In the genomic region with DNA sequence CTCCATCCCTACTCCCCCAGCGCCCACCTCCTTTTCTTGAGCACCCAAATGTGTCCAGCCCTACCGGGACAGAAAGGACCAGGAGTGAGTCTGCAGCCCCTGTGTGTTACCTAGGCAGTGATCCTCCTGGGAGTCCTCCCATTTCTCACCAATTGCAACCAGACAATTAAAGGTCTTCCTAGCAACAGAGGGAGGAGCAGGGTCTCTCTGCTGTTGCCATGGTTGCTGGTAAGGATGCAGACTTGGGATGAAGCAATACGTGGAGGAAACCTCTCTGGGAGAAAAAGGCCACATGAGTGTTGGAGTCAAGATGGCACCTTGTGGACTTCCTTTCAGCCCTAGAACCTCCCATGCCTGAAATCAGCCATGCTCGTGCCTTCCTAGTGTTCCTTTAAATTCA, we compare ENCODE assay signal across 18 mouse cellular contexts. TPM values are rescaled to one million over a fixed set of nuclear protein-coding genes. Genes with fewer than 3 reads are reported as not detected.
A peak's percentile ranks its signal among the peaks of the same experiment; 100 is the strongest.
DNase-seq lines count a peak whose midpoint lies in the region; ATAC-seq lines count a peak whose summit lies in the region.
"Had no signal": no experiment of that assay in that cellular context is flagged by ENCODE, and none has a peak within 500 bp of the region (broad histone marks: within the 10 kb centered on the region; RNA-seq: fewer than 3 reads in every experiment).

No protein-coding gene starts in this region.

- H3K27me3 ChIP-seq in hindbrain, embryonic 10.5 days (ENCODE audit: insufficient read depth, poor library complexity, severe bottlenecking), result peaks cover 19% of the 10 kb centered on the region; the same call in 1 of the 2 replicates
- no peaks in the 10 kb centered on the region for H3K27me3 ChIP-seq in midbrain, embryonic 11.5 days (ENCODE audit: control insufficient read depth, insufficient read depth, low read length)
- H3K27me3 ChIP-seq in neural tube, embryonic 15.5 days (replicated peaks), result peaks cover 4% of the 10 kb centered on the region; the same call in 1 of the 2 replicates

- DNase-seq in retina, embryonic 14.5 days (ENCODE audit: low spot score), result peak; percentile 21
- DNase-seq in retina, postnatal 1 day, result no peak
- DNase-seq in hindbrain, embryonic 10.5 days (ENCODE audit: low spot score), result peak; percentile 35
- peak; percentile 90 for DNase-seq in midbrain, embryonic 11.5 days (ENCODE audit: low spot score, missing footprints)
- DNase-seq in adipocyte (ENCODE audit: low spot score), result no peak
- DNase-seq in left cerebral cortex, adult 8-10 months (ENCODE audit: low spot score in 2 of 2), result no peak
- DNase-seq in adrenal gland, postnatal 25 days, result no peak
- DNase-seq: cerebellum, adult 2 months; gastrocnemius, adult 2 months; kidney, adult 2 months; liver, postnatal 0 days; lung, postnatal 4 days had no signal

- peak overlapping the region; percentile 72 for H3K27ac ChIP-seq in hindbrain, embryonic 10.5 days
- H3K27ac ChIP-seq in midbrain, embryonic 11.5 days (ENCODE audit: low read depth, low read length), result no peak overlapping the region
- no peak overlapping the region for H3K27ac ChIP-seq in neural tube, embryonic 15.5 days (replicated peaks)
- H3K27ac ChIP-seq: gastrocnemius, adult 2 months; heart, embryonic 10.5 days; left cerebral cortex, adult 2 months; limb, embryonic 13.5 days had no signal

- H3K4me1 ChIP-seq in hindbrain, embryonic 10.5 days (replicated peaks), result peaks cover 44% of the 10 kb centered on the region
- H3K4me1 ChIP-seq in midbrain, embryonic 11.5 days (ENCODE audit: control insufficient read depth, insufficient read depth, low read length), result peaks cover 19% of the 10 kb centered on the region
- H3K4me1 ChIP-seq in neural tube, embryonic 15.5 days, result peaks cover 23% of the 10 kb centered on the region

- no peak overlapping the region for H3K9ac ChIP-seq in midbrain, embryonic 11.5 days (ENCODE audit: low read length)
- no peak overlapping the region for H3K9ac ChIP-seq in neural tube, embryonic 15.5 days (replicated peaks)
- H3K9ac ChIP-seq: limb, embryonic 13.5 days; liver, postnatal 0 days had no signal

- WGBS in hindbrain, embryonic 10.5 days, result 9% methylated on average over 4 of the region's 4 CpGs
- WGBS in midbrain, embryonic 11.5 days, result 1% methylated on average over 4 of the region's 4 CpGs
- WGBS in neural tube, embryonic 15.5 days, result 10% methylated on average over 4 of the region's 4 CpGs

- no peak overlapping the region for H3K4me3 ChIP-seq in hindbrain, embryonic 10.5 days
- H3K4me3 ChIP-seq in midbrain, embryonic 11.5 days (ENCODE audit: low read depth, low read length), result no peak overlapping the region
- no peak overlapping the region for H3K4me3 ChIP-seq in neural tube, embryonic 15.5 days (replicated peaks)
- H3K4me3 ChIP-seq: gastrocnemius, adult 2 months; left cerebral cortex, adult 2 months; myocyte had no signal

- no peaks in the 10 kb centered on the region for H3K36me3 ChIP-seq in hindbrain, embryonic 10.5 days
- no peaks in the 10 kb centered on the region for H3K36me3 ChIP-seq in midbrain, embryonic 11.5 days (ENCODE audit: control insufficient read depth, insufficient read depth, low read length)
- H3K36me3 ChIP-seq in neural tube, embryonic 15.5 days, result no peaks in the 10 kb centered on the region
- H3K36me3 ChIP-seq: heart, embryonic 10.5 days; limb, embryonic 13.5 days had no signal

- ATAC-seq in midbrain, embryonic 11.5 days (ENCODE audit: low FRiP score), result peak; percentile 38; the same call in 1 of the 2 replicates
- ATAC-seq in neural tube, embryonic 15.5 days (ENCODE audit: low FRiP score), result 0 out of 2 replicates have a peak, but pooled peaks have one; percentile 13
- ATAC-seq: activated CD4-positive, CD25-positive, alpha-beta regulatory T cell, adult 4 months; liver, postnatal 0 days had no signal

- peaks cover 4% of the 10 kb centered on the region; the same call in 1 of the 2 replicates for H3K9me3 ChIP-seq in hindbrain, embryonic 10.5 days
- H3K9me3 ChIP-seq in midbrain, embryonic 11.5 days (ENCODE audit: control insufficient read depth, low read length), result no peaks in the 10 kb centered on the region
- no peaks in the 10 kb centered on the region for H3K9me3 ChIP-seq in neural tube, embryonic 15.5 days (replicated peaks)
- H3K9me3 ChIP-seq: heart, embryonic 10.5 days had no signal

- no peak overlapping the region for H3K4me2 ChIP-seq in midbrain, embryonic 11.5 days
- no peak overlapping the region for H3K4me2 ChIP-seq in neural tube, embryonic 15.5 days

RNA-seq across cellular contexts. Expression of gene Wwc1, which starts 19.7 kb away (rescaled TPM):
- 3.9 and 4.9 TPM in 2 replicates for polyA plus RNA-seq in hindbrain, embryonic 10.5 days (2016; fragmentation: Nextera tagmentation; extraction: Ambion mirVana)
- polyA plus RNA-seq in midbrain, embryonic 11.5 days (2014; fragmentation: Nextera tagmentation; extraction: Ambion mirVana), result 6.4 and 8.5 TPM in 2 replicates
- 4.6 and 7.0 TPM in 2 replicates for polyA plus RNA-seq in neural tube, embryonic 15.5 days (2015; fragmentation: Nextera tagmentation; extraction: Ambion mirVana)
- 100 to 1,000 TPM in 3 of 4 experiments, 10 to 100 TPM in 1; 95.1 to 109 (median 101) TPM for total RNA-seq in left cerebral cortex, adult 8-10 months (2022)
- total RNA-seq in adrenal gland, postnatal 25 days (2021), result 80.2 and 103 TPM in 2 replicates
- total RNA-seq: gastrocnemius, adult 2 months had no signal
- polyA plus RNA-seq: activated CD4-positive, CD25-positive, alpha-beta regulatory T cell, adult 4 months had no signal

Comparison
In these comparisons a context has a peak if more than half of its experiments do, and no peak if none do; other contexts are left out.
1. DNase-seq: peak in retina, embryonic 14.5 days (single experiment), hindbrain, embryonic 10.5 days (single experiment) and midbrain, embryonic 11.5 days (single experiment); none in retina, postnatal 1 day (single experiment), adipocyte (single experiment), left cerebral cortex, adult 8-10 months (0 of 2) and adrenal gland, postnatal 25 days (single experiment).